Mouse (Mus musculus) adipocyte (in vitro differentiated cells): ENCODE results near the gene Psmd5.
"Not testable (repeated sequence)": the region's sequence is repeated elsewhere in the genome, so short reads cannot be mapped to it uniquely, and the experiment has no call there.

Source experiments
- DNase-seq: peaks from one replicate; pipeline ENCODE4 v3.0.0-alpha.2; 2016; ENCODE audit warnings: low spot score

The Psmd5 gene

DNA sequence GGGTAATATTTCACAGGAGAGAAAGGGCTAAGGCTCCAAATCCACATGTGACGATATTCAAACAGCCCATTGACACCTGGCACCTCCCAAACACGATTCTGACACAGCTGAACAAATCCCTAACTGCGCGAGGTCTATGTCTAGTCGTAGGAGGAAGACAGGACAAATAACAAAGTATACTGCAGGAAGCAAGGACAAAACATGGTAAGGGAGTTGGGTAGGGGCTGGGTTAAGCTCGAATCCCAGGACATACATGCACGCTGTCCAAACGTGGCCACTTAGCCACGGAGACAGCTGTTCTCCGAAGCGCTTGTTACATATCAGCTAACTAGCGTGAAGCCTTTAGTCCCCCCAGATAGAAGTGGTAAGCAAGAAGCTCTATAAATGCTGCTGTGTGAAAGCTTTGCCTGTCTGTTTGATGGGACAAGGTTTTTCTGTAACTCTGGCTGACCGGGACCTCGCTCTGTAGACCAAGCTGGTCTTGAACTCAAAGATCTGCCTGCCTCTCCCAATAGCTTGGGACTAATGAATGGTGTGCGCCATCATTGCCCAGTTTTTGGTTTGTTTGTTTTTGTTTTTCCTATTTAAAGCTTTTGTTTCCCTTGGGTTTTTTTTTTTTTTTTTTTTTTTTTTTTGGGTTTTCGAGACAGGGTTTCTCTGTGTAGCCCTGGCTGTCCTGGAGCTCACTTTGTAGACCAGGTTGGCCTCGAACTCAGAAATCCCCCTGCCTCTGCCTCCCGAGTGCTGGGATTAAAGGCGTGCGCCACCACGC is 48.1 kb downstream of the Psmd5 start:
- DNase-seq = no peak

DNA sequence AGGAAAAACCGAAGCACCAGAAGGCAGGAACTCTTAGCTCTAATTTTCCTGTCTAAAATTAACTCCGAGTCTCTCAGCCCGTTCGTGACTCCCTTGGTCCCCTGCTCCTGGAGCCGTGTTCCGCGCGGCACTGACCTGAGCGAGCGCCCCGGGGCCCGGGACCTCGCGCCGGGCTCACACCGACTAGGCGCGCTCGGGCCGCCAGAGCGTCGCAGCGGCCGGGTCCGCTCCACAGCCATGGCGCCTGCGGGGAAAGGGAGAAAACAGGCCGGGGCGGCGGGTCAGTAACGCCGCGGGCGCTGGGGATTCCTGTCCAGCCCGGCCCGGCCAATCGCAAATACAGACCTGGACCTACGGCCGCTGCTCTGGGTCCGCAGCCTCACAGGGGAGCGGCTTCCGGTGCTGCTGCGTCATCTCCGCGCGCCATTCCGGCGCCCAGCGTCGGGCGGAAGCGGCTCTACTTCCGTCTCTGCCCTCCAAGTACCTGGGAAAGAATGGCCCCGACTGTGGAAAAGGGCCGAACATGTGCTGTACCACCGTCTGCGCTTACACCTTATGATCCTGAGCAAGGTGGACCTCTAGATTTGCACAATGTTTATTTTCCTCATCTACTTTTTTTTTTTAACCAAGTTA is 48.8 kb downstream of the Psmd5 start, which contains the start of gene Fbxw2:
Fbxw2 (minus strand) TSS at position 485 of the 633 bp plus-strand sequence.
- DNase-seq = peak; percentile 89

DNA sequence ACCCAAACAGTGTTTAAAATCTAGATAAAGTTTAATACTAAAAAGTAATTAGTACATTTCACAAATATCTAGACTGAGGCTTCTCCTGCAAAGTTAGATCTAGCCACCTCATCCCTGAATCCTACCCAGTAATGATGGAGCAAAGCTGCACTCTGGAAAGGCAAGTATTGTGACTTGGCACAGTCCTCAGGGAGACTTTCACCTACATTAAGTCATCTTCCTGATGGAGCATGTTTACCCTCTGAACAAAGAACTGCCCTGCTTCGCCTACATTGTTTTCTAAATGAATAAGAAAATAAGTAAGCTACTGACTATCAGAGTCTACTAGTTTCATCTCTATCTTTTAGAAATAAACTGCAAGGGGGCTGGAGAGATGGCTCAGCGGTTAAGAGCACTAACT is 56.3 kb downstream of the Psmd5 start:
- DNase-seq = peak; percentile 73

DNA sequence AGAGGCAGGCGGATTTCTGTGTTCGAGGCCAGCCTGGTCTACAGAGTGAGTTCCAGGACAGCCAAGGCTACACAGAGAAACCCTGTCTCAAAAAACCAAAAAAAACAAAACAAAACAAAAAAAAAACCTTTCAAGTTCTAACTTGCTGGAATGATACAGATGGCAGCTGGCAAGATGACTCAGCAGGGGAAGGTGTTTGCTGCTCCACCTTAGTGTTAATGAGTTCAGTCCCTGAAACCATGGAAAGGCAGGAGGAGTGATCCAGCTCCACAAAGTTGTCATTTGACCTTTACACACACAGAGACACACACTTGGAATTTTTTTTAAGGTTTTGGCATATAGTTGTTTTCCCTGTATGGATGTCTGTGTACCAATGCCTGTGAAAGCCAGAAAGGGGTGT is 58.9 kb downstream of the Psmd5 start:
- DNase-seq = not testable (repeated sequence)

DNA sequence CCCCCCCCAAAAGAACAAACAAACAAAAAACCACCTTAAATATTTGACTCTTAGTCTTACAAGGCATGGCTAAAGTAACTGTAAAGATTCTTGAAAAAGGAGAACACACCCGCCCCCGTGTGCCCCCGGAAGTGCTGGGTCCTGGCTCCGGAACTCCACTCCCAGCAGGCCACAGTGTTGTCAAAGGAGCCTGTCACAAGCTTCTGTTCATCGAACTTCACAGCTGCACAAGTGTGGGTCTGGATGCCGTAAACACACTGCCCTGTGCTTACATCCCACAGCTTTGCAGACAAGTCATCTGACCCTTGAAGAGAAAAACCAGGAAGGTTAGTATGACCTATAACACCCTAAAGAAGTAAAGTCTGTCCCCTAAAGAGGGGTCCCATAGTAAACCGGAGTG is 62.1 kb downstream of the Psmd5 start:
- DNase-seq = no peak

DNA sequence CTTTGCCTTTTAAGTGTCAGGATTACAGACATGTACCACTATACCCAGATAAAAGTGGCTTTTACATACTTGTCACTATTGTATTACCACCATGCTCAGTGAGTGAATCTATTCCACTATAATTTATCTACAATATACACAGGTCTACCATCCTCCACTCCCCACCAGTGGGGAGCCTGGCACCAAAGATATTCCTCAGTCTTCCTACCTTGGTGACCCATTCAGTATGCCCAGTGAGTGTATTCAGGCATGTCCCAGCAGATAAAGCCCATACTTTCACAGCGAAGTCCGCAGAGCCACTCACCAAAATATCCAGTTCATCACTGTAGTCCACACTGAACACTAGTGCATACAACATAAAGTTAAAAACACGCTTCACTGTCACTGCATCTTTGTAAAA is 64.0 kb downstream of the Psmd5 start:
- DNase-seq = no peak

DNA sequence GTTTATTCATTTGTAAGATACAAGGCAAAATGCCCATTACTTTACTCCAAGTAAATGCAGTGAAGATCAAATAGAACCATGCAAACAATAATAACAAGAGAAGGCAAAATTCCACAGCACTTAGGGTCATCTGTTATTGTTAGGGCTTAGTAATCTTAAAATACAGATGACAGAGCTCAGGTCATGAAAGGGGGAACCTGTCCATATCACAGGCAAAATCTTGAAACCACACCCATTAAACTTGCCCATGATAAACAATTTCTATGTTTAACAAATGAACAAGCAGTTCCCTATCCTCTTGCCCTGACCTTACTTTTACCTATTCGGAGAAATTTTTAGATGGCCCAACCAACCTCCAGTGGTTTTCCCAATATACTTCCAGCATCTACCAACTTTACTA is 65.2 kb downstream of the Psmd5 start:
- no peak for DNase-seq

DNA sequence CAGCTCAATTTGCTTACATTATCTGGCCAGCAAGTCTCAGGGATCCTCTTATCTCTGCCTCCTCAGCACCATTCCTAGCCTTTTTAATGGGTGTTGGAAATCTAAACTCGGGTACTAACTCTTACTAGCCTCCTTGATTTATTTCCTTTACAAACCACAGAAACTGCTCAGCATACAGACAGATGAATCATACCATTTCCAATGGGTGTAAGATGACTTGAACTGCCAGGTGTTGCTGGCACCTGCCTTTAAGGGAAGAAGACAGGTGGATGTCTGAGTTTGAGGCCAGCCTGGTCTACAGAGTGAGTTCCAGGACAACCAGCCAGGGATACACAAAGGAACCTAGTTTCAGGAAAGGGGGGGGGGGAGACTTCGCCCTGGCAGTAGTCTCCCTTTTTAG is 66.7 kb downstream of the Psmd5 start:
- DNase-seq = no peak

DNA sequence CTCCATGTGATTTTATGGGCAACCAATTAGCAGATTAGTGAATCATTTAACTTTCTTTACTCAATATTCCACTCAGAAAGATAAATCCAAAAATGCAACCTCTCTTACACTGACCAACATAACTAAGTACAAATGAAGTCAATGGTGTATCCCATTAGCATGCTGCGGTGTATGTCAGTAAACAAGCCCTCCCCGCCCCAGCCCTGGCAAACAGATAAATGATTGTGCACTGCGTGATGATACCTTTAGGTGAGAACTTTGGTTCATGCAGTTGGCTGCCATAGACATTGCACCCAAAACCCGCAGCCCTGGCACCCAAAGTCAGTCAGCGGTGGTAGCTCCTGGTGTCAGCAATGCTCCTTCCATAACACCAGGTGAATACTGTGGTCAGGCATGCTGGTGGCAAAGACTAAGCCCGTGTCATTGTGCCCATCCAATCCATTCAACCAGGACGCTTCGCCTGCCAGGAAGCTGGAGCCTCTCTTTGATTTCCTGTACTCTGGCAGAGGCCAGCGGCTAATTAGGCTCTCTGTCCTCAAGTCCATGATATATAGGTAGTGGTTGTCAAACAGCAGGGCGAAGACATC is 69.3 kb downstream of the Psmd5 start:
- DNase-seq = no peak

DNA sequence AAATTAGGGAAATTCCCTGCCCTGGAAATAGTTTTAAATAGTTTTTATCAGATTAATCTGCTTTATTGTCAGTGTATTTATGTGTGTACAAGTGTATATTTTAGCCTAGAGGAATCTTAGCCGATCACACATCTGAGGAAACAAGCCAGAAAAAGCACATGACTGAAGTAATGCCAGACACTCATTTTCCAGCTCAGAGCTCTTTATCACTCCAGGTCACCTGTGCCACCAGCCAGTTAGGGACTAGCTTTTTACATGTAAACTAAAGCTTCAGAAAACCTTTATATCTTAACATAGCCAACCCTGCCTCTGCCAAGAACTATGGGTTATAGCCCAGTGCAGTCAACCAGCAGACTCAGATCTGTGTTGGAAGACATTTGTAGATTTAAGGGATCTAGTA is 70.0 kb downstream of the Psmd5 start:
- no peak for DNase-seq

DNA sequence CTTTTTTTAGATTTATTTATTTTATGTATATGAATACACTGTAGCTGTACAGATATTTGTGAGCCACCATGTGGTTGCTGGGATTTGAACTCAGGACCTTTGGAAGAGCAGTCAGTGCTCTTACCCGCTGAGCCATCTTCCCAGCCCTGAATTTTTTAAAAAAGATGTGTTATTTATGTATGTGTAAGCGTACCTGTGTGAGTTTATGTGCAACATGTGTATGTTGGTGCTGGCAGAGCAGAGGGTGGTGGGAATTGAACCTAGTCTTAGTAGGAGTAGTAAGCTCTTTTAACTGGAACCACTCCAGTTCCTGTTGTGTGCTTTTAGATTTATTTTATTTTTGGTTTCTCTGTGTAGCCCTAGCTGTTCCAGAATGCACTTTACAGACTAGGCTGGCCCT is 70.6 kb downstream of the Psmd5 start:
- no peak for DNase-seq

DNA sequence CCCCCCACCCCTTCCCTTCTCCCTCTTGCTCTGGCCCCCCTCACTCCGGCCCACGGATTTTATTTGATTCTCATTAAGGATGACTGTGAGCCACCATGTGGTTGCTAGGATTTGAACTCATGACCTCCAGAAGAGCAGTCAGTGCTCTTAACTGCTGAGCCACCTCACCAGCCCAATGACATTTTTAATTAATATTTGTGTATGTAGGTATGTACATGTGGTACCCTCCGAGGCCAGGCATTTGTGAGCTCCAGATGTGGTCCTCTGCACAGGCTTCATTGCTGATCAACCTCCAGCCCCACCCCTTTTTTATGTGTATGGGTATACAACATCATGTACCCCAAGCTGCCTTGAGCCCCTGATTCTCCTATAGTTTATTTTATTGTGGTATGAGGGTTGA is 71.0 kb downstream of the Psmd5 start:
- DNase-seq = no peak

DNA sequence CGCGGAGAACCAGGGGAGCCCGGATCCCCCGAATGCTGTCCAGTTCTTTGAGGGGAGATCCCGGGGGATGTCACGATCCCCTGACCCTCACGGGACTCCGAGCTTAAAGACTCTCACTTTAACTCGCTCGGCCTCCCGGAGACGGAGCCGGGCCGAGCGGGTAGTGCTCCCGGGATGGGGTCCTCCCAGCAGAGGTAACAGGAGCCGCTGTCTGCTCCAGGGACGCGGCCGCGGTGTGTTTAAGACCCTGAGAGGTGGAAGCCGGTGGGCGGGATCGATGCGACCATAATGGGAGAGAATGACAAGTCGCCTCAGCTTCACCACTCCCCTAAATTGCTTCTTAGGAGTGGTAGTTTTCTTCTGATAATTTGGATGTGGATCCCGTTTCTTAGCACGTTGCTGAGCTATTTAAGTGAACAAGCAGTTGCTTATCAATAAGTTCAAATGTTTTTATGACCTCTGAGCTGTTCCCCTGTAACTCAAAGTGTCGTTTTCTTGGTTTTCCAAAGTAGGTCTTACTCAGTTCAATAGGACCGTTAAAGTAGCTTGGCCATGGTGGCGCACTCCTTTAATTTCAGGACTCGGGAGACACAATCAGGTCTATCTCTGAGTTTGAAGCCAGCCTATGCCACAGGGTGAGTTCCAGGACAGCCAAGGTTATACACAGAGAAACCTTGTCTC is 72.1 kb downstream of the Psmd5 start:
- DNase-seq = peak; percentile 72

DNA sequence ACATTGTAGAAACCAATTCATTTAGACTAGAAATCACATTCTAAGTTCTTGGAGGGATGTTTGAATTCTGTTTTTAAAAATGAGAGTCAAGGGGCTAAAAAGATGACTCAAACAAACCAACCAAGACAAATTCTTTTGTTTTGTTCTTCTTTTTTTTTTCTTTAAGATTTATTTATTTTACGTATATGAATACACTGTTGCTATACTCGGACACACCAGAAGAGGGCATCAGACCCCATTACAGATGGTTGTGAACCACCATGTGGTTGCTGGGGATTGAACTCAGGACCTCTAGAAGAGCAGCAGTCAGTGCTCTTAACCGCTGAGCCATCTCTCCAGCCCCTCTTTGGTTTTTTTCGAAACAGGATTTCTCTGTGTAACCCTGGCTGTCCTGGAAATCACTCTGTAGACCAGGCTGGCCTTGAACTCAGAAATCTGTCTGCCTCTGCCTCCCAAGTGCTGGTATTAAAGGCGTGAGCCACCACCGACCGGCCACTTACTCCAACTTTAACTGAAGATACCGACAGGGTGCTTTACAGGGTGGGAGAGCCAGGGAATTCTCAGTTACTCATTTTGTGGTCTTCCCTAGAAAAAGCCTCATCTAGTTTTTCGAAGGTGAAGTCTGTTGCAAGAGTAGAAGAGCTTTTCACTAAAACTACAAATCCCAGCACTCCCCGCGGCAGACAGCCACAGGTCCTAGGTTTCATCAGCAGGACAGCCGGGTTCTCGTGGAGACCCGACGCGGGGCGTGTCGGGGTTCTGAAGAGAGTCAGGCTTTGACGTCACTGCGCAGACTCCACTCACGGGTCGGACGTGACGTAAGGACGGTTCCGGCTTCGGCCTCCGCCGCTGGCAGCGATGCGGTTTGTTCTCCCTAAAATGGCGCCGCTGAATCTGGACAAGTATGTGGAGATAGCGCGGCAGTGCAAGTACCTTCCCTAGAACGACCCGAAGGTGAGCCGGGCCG is 73.0 kb downstream of the Psmd5 start:
- DNase-seq = peak; percentile 100

DNA sequence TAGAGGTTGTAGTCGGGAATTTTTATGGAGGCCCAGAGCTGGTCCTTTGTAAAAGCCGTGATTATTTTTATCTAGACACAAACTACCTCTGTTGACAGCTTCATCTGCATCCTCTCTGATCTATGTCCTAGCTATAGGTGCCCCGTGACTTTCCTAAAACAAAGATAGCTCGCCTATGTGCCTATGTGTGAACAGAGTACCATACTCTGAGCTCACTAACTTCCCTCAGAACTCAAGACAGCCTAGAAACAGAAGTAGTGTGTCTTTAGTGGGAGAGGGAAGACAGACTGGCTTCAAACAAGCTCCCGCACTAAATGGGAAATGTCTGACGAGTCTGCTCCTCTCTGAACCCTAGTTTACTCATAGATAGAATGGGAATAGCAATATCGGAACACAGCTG is 74.4 kb downstream of the Psmd5 start:
- no peak for DNase-seq
